Mouse (Mus musculus): ENCODE data around the gene Trp53bp2.

DNA sequence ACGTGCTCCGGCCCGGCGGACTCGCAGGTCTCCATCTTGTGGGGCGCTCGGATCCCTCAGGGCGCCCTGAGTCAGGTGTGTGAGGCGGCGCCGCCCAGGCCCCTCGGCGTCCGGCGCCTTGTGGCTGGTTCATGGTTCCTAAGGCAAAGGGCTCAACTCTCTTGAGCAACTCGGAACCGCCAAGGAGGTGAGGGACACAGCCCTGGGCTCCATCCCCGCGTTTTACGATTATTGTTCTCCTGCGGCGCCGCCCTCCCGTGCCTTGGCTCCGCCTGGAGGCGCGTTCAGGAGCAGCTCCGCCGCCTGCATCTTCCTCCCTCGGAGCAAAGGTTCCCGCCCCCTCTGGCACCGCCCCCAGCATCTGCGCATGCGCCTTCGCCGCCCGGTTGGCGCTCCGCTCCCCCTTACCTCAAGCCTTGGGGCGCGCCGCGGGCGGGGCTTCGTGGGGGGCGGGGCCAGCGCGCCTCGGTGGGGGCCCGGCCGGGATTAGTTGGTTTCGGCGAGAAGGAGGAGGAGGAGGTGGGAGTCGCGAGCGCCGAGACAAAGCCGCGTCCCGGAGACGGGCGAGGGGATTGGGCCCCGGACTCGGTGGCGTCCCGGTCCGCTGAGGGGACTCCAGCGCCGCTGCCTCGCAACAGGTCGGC is at the start of gene Trp53bp2:
- peak; percentile 68 for TF ChIP-seq CTCF (IDR thresholded peaks at IDR 0.05; ENCODE audit: low read depth)
- no peak for TF ChIP-seq EP300 (IDR thresholded peaks at IDR 0.05; ENCODE audit: low read depth)

Measured in liver, postnatal 0 days (tissue).